Mouse (Mus musculus) layer of hippocampus, adult 8-10 months (tissue): ENCODE results near the gene Pum1. TPM values are rescaled to one million over a fixed set of nuclear protein-coding genes. Genes with fewer than 3 reads are reported as not detected.
"Not testable (repeated sequence)": the region's sequence is repeated elsewhere in the genome, so short reads cannot be mapped to it uniquely, and the experiment has no call there.

Experiments
- DNase-seq, 2 experiments: peaks; one replicate each; pipeline ENCODE4 v3.0.0; 2022; ENCODE audit warnings: low spot score in 2 of 2
- total RNA-seq, 4 experiments: library from RNA; stranded (reverse); gene quantifications; 2 replicates each; pipeline ENCODE4 v1.2.4; 2022

The Pum1 gene
- total RNA-seq, 4 experiments from 2014 or later, result 106 to 122 (median 113) TPM

DNA sequence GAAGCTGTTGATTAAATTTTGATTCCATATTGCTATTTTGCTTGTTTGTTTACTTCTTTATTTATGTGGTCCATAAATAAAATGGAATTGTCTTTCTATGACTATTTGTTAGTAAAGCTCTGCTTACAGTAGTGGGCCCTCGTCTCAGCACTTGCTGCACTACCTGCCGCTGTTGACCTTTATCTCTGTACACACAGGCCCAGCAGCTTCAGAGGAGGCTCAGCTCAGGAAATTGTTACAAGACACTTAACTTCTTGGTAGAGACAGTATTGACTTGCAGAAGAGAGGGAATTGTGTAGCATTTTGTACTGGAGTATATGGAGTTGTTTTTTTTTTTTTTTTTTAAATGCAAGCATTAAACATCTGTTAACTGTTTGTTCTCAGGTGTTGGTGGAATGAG, 5.4 kb downstream of the Pum1 start:
- DNase-seq, result no peak

DNA sequence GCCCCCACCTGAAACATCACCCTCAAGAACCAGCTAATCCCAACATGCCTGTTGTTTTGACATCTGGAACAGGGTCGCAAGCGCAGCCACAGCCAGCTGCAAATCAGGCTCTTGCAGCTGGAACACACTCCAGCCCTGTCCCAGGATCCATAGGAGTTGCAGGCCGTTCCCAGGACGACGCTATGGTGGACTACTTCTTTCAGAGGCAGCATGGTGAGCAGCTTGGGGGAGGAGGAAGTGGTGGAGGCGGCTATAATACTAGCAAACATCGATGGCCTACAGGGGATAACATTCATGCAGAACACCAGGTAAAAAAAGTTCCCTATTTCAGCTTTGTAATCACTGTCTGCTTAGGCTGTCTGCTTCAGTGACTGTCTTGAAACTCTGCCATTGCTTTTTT, 5.9 kb downstream of the Pum1 start:
- DNase-seq, result no peak

DNA sequence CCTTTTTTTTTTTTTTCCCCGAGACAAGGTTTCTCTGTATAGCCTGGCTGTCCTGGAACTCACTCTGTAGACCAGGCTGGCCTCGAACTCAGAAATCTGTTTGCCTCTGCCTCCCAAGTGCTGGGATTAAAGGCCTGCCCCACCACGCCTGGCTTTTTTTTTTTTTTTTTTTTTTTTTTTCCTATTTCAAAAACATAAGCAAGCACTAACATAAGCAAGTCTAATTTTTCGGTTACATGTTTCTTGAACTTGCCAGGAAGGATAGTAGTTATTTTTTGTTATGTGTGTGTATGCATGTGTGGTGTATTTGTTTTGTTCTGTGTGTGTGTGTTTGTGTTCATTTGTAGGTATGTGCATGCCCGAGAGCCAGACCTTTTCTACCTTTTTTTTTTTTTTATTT, 6.9 kb downstream of the Pum1 start:
- not testable (repeated sequence) for DNase-seq

DNA sequence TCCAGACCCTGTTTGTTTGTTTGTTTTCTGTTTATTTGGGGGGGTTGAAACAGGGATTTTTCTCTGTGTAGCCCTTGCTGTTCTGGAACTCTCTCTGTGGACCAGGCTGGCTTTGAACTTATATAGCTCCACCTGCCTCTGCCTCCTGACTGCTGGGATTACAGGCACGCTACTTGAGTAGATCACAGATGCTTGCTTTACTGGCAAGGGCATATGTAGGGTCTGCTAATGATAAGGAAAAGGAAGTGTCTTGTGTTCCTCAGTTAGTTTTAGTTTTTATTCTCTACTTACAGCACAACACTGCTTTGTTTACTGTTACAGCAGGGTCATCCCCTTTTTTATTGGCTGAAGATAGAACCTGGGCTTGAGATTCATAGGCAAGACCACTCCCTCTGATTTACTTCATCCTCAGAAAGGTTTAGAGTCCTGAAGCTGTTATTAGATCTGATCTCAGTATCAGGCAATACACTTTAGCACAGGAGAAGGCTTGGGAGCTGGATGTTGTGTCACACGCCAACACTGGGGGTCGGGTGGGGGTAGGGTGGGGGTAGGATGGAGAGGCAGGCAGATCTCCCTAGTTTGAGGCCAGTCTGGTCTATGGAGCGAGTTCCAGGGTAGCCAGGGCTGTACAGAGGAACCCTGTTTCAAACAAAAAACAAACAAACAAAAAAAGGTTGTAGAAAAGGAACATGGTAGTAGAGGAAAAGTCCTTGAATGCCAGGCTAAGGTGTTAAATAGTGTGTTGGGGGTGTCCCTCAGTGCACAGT, 8.1 kb downstream of the Pum1 start:
- DNase-seq, result no peak

DNA sequence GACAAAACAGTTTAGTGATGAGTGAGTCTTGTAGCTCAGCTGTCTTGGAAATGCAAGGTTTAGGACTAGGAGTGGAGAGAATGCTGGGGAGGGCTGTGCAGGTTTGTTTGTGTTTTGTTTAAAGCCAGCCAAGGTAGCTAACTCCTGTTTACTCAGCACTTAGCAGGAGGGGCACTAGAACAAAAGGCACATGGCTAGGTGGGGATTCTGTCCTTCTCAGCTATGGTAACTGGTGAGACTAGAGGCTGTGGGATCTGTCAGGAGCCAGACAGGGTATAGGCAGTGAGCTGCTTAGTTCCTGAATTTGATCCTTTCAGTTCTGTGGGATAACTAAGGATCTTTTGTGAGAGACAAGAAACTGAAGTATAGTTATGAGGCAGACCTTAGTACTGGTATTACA, 9.0 kb downstream of the Pum1 start:
- DNase-seq, result no peak

DNA sequence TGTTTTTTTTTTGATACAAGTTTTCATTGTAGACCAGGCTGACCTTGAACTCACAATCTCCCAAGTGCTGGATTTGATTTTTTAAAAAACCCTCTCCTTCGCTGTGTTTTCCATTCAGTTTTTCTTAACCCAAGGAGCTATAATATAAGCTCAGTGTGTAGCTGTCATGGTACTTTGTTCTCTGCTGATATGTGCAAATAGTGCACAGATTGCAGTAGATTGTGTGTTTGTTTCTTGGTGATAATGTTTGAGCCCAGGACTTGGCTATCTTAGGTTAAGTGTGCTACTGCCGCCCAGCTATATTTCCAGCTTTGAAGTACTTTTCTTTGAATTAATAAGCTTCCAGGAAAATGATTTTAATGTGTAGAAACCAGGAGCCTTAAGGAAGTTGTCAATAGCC, 13.6 kb downstream of the Pum1 start:
- no peak for DNase-seq

DNA sequence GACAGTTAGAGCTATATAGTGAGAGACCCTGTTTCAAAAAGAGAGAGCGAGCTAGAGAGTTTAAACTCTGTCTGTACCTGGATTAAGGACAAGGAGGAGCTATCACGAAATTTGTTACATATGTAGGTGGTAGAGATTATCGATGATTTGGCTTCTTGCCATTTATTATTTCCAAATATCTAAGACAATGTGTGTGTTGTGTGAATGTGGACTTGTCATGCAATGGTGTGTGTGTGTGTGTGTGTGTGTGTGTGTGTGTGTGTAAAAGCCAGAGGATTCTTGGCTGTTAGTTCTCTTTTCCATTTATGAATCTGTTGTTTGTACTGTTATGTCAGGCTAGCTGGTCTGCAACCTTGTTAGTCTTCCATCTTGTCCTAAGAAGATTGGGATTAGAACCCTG, 15.0 kb downstream of the Pum1 start:
- DNase-seq, result no peak

DNA sequence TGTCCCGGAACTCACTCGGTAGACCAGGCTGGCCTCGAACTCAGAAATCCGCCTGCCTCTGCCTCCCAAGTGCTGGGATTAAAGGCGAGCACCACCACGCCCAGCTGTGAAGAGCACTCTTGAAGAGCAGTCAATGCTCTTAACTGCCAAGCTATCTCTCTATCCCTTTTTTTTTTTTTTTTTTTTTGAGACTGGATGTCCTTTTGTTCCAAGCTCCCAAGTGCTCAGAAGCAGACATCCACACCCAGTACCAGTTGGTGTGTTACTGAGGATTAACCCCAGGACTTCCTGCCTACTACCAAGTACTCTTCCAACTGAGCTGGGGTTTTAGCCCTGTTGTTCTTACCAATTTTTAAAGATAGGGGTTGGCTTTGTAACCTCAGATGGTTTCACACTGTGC, 17.6 kb downstream of the Pum1 start:
- DNase-seq, result no peak

DNA sequence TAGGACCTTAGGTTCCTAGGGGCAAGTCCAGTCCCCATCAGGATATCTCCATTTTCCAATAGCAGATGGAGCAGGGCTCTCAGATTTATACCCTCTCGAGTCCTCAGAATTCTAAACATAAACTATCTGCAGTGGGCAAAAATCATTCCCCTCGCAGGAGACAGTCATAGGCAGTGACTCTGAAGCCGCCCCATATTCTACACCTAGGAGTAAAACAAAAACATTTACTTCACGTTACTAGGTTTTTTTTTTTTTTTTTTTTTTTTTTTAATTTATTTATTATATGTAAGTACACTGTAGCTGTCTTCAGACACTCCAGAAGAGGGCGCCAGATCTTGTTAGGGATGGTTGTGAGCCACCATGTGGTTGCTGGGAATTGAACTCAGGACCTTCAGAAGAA, 19.9 kb downstream of the Pum1 start:
- not testable (repeated sequence) for DNase-seq

DNA sequence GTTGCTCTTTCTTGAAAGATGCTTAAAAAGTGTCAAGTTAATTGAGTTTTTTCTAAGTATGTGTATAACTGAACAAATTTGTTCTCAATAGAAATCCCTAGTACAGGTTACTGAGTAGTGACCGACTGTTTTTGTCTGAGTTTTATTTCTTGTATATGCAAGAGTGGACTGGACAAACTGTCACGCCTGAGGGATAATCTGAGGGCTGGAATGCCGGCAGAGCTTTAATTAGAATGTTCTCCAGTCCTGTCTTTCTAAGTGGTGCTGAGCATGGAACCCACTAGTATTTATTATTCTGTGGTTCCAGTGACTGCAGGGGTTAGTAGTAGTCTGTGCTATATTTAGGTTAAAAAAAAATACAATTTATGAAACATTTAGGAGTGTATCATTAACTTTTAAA, 30.8 kb downstream of the Pum1 start:
- DNase-seq, result no peak

DNA sequence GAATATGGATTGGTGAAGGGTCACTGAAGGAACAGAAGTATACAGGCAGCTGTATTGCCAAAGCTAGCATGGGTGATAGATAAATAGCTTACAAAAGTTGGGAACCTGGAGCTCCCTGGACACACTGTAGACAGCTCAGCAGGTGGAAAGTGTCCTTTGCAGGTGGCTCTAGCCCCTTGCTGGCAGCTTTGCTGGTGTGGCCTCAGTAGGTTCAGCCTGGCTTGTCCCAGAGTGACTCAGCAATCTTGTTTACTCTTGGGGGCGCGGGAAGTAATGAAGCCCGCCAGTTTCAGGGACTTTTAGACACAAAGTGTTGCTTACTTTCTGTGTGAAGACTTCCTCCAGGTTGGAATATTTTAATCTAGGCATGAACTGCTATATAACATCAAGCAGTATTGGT, 31.9 kb downstream of the Pum1 start:
- no peak for DNase-seq

DNA sequence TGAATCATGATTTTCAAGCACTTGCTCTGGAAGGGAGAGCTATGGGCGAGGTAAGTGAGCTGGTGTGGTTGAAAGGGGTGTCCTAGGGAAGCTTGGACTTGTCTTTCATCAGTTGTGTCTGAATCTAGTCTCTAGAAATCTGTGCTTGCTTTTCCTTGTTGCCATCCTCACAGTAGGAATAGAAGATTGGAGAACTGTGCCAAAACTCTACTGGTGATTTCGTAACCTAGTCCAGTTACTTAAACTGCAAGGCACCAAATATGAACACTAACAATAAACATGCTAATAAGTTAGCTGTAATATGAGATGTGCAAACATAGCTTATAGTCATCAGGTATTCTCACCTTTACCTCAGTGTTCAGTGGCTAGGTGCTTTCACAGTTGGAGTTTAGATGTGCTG, 37.9 kb downstream of the Pum1 start:
- no peak for DNase-seq

DNA sequence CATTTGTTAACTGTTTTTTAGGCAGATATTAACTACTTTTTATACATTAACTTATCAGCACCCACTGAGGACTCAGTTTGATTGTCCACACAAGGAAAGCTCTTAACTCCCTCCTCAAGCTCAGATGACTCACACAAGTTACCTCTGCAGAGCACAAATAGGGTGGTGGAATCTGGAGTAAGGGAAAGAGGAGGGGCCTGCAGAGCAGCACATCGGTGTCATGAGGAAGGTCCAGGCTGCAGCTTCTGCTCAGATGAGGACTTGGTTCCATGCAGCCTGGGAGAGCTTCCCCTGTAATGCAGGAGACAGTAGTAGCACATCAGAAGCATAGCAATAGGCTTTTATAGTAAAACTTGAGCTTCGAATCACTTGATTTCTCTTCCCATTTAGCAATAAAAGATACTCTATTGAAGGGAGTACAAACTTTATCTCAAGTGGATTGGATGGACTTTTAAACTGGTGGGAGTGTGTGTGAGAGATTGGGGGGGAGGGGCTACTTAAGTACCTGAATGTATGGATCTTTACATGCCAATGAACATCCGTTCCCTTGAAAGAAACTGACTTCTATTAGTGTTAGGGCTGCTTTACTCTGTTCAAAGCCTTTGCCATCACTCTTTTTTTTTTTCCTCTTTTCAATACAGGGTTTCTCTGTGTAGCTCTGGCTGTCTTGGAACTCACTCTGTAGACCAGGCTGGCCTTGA, 39.9 kb downstream of the Pum1 start:
- DNase-seq, result no peak

DNA sequence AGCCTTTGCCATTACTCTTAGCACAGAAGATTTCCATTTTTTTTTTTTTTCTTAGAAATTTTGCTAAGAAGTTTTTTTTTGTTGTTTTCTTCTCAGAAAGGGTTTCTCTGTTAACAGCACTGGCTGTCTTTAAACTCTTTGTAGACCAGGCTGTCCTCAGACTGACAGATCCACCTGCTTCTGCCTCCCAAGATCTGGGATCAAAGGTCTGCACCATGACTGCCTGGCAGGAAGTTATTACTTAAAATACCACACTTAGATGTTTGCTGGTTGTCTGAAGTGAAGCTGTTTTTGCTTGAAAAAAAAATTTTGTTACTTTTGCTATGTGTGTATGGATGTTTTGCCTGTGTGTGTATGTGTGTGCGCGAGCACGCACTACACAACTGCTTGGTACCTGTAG, 40.5 kb downstream of the Pum1 start:
- DNase-seq, result no peak

DNA sequence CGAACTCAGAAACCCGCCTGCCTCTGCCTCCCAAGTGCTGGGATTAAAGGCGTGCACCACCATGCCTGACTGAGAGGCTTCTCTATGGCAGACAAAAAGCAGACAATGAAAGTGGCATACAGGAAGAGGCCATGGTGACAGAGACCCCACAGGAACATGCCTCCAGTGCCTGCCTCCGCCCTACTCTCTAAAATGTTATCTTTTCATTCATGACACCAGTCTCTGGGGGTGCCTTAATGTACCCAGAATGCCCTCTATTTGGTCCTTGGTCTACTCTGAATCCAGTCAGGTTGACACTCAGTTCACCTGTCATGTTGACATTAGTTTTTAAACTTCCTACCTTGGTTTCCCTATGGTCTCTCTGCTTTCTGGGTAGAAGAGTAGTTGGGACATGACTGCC, 41.5 kb downstream of the Pum1 start:
- no peak for DNase-seq

DNA sequence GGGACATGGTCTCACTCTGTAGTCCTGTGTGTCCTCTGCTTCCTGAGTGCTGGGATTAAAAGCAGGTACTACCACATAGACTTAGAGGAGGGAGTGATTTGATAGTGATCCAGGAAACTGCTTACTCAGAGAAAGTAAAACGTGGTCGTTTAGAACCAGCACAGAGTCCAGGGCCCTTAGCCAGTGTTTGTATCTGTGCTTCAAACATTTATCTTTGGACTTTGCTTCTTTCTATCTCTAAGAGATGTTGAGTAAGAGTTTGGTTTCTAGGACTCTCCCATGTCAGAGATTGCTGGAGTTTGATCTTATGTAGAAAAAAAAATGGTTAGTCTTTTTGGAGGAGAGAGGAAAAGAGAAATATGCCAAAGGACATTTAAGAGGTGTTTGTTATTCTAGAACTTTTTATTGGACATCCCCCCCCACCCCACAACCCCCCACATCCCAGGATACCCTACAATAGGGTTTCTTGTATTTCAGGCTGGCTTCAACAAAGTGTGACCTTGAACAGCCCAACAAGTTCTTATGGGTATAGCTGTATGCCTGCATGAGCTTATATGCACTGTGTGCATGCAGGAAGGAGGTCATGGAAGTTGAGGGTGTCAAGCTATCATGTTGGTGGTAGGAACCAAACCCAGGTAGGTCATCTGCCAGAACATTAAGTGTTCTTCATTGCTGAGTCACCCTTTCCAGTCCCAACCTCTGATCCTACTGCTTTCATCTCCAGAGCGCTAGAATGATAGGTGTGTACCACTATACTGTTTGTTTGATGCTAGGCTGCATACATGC, 43.3 kb downstream of the Pum1 start:
- no peak for DNase-seq

DNA sequence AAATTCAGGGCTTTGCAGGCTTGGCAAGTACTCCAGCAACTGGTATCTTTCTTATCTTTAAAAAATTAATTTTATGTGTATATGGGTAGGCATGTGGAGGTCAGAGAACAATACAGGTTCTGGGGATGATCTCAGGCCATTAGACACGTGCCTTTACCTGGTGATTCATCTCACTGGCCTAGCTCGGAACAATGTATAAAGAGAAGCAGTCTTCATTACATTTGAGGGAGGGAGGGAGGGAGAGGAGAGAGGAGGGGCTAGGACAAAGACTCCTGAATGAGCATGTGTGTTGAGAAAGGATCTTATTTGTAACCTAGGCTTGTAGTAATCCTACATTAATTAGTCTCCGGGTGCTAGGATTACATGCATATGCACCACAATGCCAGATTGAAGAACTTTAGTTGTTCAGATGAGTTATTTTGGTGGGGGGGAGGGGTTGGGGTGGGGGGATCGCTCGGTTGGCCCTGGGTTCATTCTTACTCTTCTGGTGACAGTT, 48.3 kb downstream of the Pum1 start:
- DNase-seq, result no peak

DNA sequence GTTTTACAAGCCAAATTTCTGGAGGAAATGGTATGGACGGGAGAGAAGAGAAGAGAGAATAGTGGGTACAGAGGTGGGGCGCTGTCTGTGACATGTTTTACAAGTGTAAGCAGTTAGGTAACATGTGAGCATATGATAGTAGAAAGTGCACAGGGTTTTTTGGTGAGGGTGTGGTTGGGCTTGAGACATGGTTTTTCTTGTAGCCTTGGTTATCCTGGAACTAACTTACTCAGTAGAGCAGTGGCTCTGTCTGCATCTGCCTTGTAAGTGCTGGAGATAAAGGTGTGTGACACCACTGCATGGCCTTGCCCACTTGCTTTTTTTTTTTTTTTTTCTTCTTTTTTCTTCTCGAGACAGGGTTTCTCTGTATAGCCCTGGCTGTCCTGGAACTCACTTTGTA, 49.2 kb downstream of the Pum1 start:
- no peak for DNase-seq

DNA sequence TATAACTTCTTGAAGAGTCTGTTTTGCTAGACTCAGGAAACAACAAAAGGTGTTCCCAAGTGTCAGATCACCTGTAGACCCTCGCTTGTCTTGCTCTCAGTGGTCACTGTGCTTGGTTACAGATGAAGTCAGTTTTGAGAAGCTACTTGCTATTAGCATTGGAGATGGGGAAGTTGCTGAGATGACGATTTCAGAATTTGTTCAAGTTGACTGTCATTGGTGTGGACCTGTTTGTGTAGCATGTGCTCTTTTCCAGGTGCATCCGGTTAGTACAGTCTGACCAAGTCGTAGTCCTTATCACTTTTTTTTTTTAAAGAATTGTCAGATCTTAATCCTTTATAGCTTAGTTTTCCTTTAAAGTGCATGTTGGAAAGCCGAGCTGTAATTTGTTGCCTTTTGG, 50.3 kb downstream of the Pum1 start:
- DNase-seq, result no peak

DNA sequence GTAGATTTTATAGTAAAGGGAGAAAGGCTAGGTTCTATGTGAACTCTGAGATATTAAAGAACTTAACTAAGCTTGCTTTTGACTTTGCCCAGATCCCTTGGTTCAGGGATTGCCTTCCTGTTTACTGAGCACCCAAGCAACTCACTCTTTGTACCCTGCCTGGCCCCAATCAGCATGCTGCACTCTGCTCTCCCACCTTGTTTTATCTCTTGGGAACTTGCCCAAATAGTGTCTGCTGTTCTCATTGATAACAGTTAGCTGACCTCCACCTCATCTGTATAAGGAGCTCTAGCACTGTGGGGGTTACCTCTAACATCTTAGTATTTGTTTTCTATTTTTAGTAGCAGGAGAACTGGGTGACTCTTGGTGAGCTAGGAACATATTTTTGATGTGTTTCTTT, 52.0 kb downstream of the Pum1 start:
- no peak for DNase-seq

DNA sequence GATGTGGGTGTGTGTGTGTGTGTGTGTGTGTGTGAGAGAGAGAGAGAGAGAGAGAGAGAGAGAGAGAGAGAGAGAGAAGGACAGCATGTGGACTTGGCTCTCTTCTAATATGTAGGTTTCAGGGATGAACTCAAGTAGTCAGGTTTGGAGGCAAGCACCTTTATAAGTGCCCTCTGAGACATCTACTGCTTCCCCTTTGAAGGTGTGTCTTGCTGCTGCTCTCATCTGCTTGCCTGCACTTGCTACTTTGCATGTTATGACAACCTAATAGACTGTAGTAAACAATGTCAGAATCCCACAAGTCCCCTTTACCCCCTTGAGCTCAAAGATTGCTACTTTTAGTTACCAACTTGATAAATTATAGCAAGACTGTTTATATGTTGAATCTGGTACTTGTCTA, 52.5 kb downstream of the Pum1 start:
- no peak for DNase-seq

DNA sequence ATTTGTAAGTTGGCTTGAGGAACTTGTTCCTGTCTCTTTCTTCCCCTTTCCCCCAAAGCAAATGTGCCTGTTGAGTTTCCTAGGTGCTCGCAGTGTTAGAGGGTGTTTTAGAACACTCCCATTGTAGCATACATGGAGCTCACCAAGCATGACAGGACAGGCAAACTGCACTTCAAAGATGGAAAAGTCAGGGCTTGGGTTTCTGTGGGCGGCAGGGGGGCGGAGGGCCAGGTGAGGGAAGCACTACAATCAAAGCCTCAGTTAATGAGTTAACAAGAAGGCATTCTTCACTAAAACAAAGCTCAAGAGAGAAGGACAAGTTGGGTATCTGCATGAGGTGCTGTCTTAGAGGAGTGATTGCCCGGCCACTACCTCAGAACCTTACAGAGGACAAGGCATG, 56.2 kb downstream of the Pum1 start:
- DNase-seq, result no peak
